Mouse (Mus musculus): ENCODE data around the gene Syn3.

The Syn3 gene

GRCm38 (mm10) chr10:86310527-86310926, 188.2 kb downstream of the Syn3 start:
- DNase-seq (ENCODE audit: low spot score in 2 of 2) = no peak

- DNase-seq (ENCODE audit: low spot score in 2 of 2) = no peak
These were observed 191.5 kb downstream of the Syn3 start for GRCm38 (mm10) chr10:86307235-86307634.

- DNase-seq (ENCODE audit: low spot score in 2 of 2) = no peak
These were observed 194.1 kb downstream of the Syn3 start for GRCm38 (mm10) chr10:86304583-86304982.

GRCm38 (mm10) chr10:86303495-86303876, 195.2 kb downstream of the Syn3 start:
- no peak for DNase-seq (ENCODE audit: low spot score in 2 of 2)

GRCm38 (mm10) chr10:86302761-86303494, 195.8 kb downstream of the Syn3 start:
- DNase-seq (ENCODE audit: low spot score in 2 of 2) = peak; percentile 52 to 56

GRCm38 (mm10) chr10:86302318-86302648, 196.4 kb downstream of the Syn3 start:
- DNase-seq (ENCODE audit: low spot score in 2 of 2) = no peak

- no peak for DNase-seq (ENCODE audit: low spot score in 2 of 2)
These were observed 196.9 kb downstream of the Syn3 start for GRCm38 (mm10) chr10:86301593-86302317.

- DNase-seq (ENCODE audit: low spot score in 2 of 2) = no peak
These were observed 197.6 kb downstream of the Syn3 start for GRCm38 (mm10) chr10:86301117-86301490.

- DNase-seq (ENCODE audit: low spot score in 2 of 2) = peak; percentile 43 to 59
These were observed 198.2 kb downstream of the Syn3 start, which contains the start of gene Timp3 for GRCm38 (mm10) chr10:86300293-86301116. TSS of gene Timp3 (plus strand) at chr10:86300372.

- no peak for DNase-seq (ENCODE audit: low spot score in 2 of 2)
These were observed 198.9 kb downstream of the Syn3 start for GRCm38 (mm10) chr10:86299795-86300194.

- no peak for DNase-seq (ENCODE audit: low spot score in 2 of 2)
These were observed 200.4 kb downstream of the Syn3 start for GRCm38 (mm10) chr10:86298326-86298725.

GRCm38 (mm10) chr10:86297307-86297706, 201.4 kb downstream of the Syn3 start:
- DNase-seq (ENCODE audit: low spot score in 2 of 2) = no peak

- peak; percentile 46 to 69 for DNase-seq (ENCODE audit: low spot score in 2 of 2)
These were observed 202.6 kb downstream of the Syn3 start for GRCm38 (mm10) chr10:86296111-86296510.

GRCm38 (mm10) chr10:86295454-86296098, 203.1 kb downstream of the Syn3 start:
- DNase-seq (ENCODE audit: low spot score in 2 of 2) = no peak

- DNase-seq (ENCODE audit: low spot score in 2 of 2) = no peak
These were observed 203.9 kb downstream of the Syn3 start for GRCm38 (mm10) chr10:86294599-86295365.

- DNase-seq (ENCODE audit: low spot score in 2 of 2) = no peak
These were observed 204.8 kb downstream of the Syn3 start for GRCm38 (mm10) chr10:86293880-86294279.

- DNase-seq (ENCODE audit: low spot score in 2 of 2) = no peak
These were observed 208.5 kb downstream of the Syn3 start for GRCm38 (mm10) chr10:86290109-86290771.

GRCm38 (mm10) chr10:86286508-86286907, 212.2 kb downstream of the Syn3 start:
- no peak for DNase-seq (ENCODE audit: low spot score in 2 of 2)

- DNase-seq (ENCODE audit: low spot score in 2 of 2) = no peak
These were observed 217.5 kb downstream of the Syn3 start for GRCm38 (mm10) chr10:86281238-86281637.

GRCm38 (mm10) chr10:86279579-86280168, 219.0 kb downstream of the Syn3 start:
- no peak for DNase-seq (ENCODE audit: low spot score in 2 of 2)
